Mouse (Mus musculus) olfactory bulb, adult 2 months (tissue): ENCODE results near the gene Sphk1.

ENCODE experiments used
- CTCF ChIP-seq: fragments of 200-500 bp; IDR thresholded peaks from 2 replicates; pipeline ENCODE4 v1.5.1; 2012; ENCODE audit warnings: low read depth, mild to moderate bottlenecking, low read length, moderate library complexity; ENCODE audit not compliant: insufficient read depth
- POLR2A ChIP-seq: fragments of 200-500 bp; IDR thresholded peaks from 2 replicates; pipeline ENCODE4 v1.6.1; 2012; ENCODE audit warnings: mild to moderate bottlenecking, low read depth, low read length, moderate library complexity; ENCODE audit not compliant: insufficient read depth

GRCm38 (mm10) chr11:116480975-116481374 is 49.8 kb upstream of the Sphk1 start:
- no peak for TF ChIP-seq CTCF
- no peak for TF ChIP-seq POLR2A
